Mouse (Mus musculus) heart, postnatal 0 days (tissue): ENCODE results near the gene Creb5.

Experiments
- CTCF ChIP-seq: IDR thresholded peaks from 2 replicates; pipeline ENCODE4 v1.5.1; 2016; ENCODE audit warnings: antibody characterized with exemption, control low read depth, low read depth
- EP300 ChIP-seq: IDR thresholded peaks from 2 replicates; pipeline ENCODE4 v1.6.1; 2016; ENCODE audit warnings: antibody characterized with exemption, low read depth

DNA sequence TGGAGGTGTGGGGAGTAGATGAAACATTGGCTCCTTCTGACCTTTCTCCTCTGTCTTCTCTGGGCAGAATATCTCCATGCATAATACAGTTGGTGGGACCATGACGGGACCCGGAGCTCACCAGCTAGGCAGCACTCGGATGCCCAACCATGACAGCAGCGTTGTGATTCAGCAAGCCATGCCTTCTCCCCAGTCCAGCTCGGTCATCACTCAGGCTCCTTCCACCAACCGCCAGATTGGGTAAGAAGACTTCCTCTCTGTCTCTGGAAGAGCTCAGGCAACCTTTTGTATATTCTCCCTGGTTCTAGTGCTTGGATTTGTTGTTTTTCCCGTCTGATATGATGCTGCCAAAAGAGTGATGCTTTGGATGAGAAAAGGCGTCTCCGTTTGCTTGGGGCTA is 160.4 kb downstream of the Creb5 start:
- no peak for TF ChIP-seq EP300
- TF ChIP-seq CTCF, result no peak
